In genomic region chr1:61310761-61311090, GRCm38 (mm10) we compare ENCODE assay signal across 12 mouse cellular contexts.
"Had no signal": no experiment of that assay in that cellular context is flagged by ENCODE, and none has a peak within 500 bp of the region (broad histone marks: within the 10 kb centered on the region; RNA-seq: fewer than 3 reads in every experiment).

No protein-coding gene starts in this region.

- DNase-seq: gastrocnemius, postnatal 10 days; gastrocnemius, postnatal 25 days; heart, postnatal 10 days; heart, postnatal 4 days; kidney, adult 18-20 months; kidney, adult 8-10 months; kidney, postnatal 10 days; kidney, postnatal 25 days; kidney, postnatal 4 days; liver; liver, embryonic 13.5 days; liver, postnatal 0 days had no signal
